Mouse (Mus musculus): ENCODE results near the gene Hpdl. TPM values are rescaled to one million over a fixed set of nuclear protein-coding genes. Genes with fewer than 3 reads are reported as not detected.

Hpdl gene
- total and polyA plus RNA-seq, 2 experiments, result 0.15 to 0.18 TPM

GRCm38 (mm10) chr4:116786587-116786986, 34.9 kb downstream of the Hpdl start:
- TF ChIP-seq CTCF (IDR thresholded peaks at IDR 0.05; ENCODE audit: low read depth, low read length), result peak; percentile 40
- no peak for TF ChIP-seq POLR2A (IDR thresholded peaks at IDR 0.05; ENCODE audit: extremely low read depth, insufficient read depth, low read length)
- Histone ChIP-seq H3K9ac (ENCODE audit: low read depth, low read length) (no peak overlapping the region), H3K4me1 (ENCODE audit: control insufficient read depth, insufficient read depth, low read length) (no peaks in the 10 kb centered on the region; the same call in 1 of the 2 replicates), H3K4me3 (ENCODE audit: insufficient read depth, low read depth, low read length) (no peak overlapping the region), H3K36me3 (ENCODE audit: control insufficient read depth, insufficient read depth, low read length) (no peaks in the 10 kb centered on the region), H3K79me2 (ENCODE audit: control insufficient read depth, insufficient read depth, low read length) (no peaks in the 10 kb centered on the region; the same call in 1 of the 2 replicates), H3K27me3 (ENCODE audit: control insufficient read depth, insufficient read depth, low read length) (no peaks in the 10 kb centered on the region), H3K27ac (replicated peaks; ENCODE audit: insufficient read depth, low read depth, low read length) (no peak overlapping the region)
- 97% methylated on average over 1 of the region's 1 CpGs for WGBS
- no peak for DNase-seq (ENCODE audit: extremely low read depth, low read depth, low spot score)

GRCm38 (mm10) chr4:116782171-116782570, 39.3 kb downstream of the Hpdl start:
- no peaks in the 10 kb centered on the region for H3K36me3 ChIP-seq (ENCODE audit: control insufficient read depth, insufficient read depth, low read length)
- H3K79me2 ChIP-seq (ENCODE audit: control insufficient read depth, insufficient read depth, low read length), result peaks cover 4% of the 10 kb centered on the region; the same call in 1 of the 2 replicates
- H3K4me1 ChIP-seq (ENCODE audit: control insufficient read depth, insufficient read depth, low read length), result no peaks in the 10 kb centered on the region
- no peak overlapping the region for H3K9ac ChIP-seq (ENCODE audit: low read depth, low read length)
- TF ChIP-seq POLR2A (IDR thresholded peaks at IDR 0.05; ENCODE audit: extremely low read depth, insufficient read depth, low read length) (no peak), CTCF (IDR thresholded peaks at IDR 0.05; ENCODE audit: low read depth, low read length) (no peak)
- no peak overlapping the region for H3K27ac ChIP-seq (replicated peaks; ENCODE audit: insufficient read depth, low read depth, low read length)
- no peak for DNase-seq (ENCODE audit: extremely low read depth, low read depth, low spot score)
- H3K27me3 ChIP-seq (ENCODE audit: control insufficient read depth, insufficient read depth, low read length), result no peaks in the 10 kb centered on the region
- 75% methylated on average over 8 of the region's 8 CpGs for WGBS
- no peak overlapping the region for H3K4me3 ChIP-seq (ENCODE audit: insufficient read depth, low read depth, low read length)

GRCm38 (mm10) chr4:116781366-116781765, 40.1 kb downstream of the Hpdl start:
- Histone ChIP-seq H3K27me3 (ENCODE audit: control insufficient read depth, insufficient read depth, low read length) (no peaks in the 10 kb centered on the region), H3K9ac (ENCODE audit: low read depth, low read length) (no peak overlapping the region), H3K79me2 (ENCODE audit: control insufficient read depth, insufficient read depth, low read length) (peaks cover 4% of the 10 kb centered on the region; the same call in 1 of the 2 replicates), H3K4me1 (ENCODE audit: control insufficient read depth, insufficient read depth, low read length) (no peaks in the 10 kb centered on the region), H3K27ac (replicated peaks; ENCODE audit: insufficient read depth, low read depth, low read length) (no peak overlapping the region), H3K4me3 (ENCODE audit: insufficient read depth, low read depth, low read length) (no peak overlapping the region), H3K36me3 (ENCODE audit: control insufficient read depth, insufficient read depth, low read length) (no peaks in the 10 kb centered on the region)
- WGBS, result 71% methylated on average over 2 of the region's 2 CpGs
- TF ChIP-seq POLR2A (IDR thresholded peaks at IDR 0.05; ENCODE audit: extremely low read depth, insufficient read depth, low read length), result no peak
- TF ChIP-seq CTCF (IDR thresholded peaks at IDR 0.05; ENCODE audit: low read depth, low read length), result no peak
- DNase-seq (ENCODE audit: extremely low read depth, low read depth, low spot score), result no peak

- no peaks in the 10 kb centered on the region for H3K27me3 ChIP-seq (ENCODE audit: control insufficient read depth, insufficient read depth, low read length)
- DNase-seq (ENCODE audit: extremely low read depth, low read depth, low spot score), result no peak
- H3K9ac ChIP-seq (ENCODE audit: low read depth, low read length), result no peak overlapping the region
- H3K36me3 ChIP-seq (ENCODE audit: control insufficient read depth, insufficient read depth, low read length), result no peaks in the 10 kb centered on the region; the same call in 1 of the 2 replicates
- H3K27ac ChIP-seq (replicated peaks; ENCODE audit: insufficient read depth, low read depth, low read length), result no peak overlapping the region
- TF ChIP-seq POLR2A (IDR thresholded peaks at IDR 0.05; ENCODE audit: extremely low read depth, insufficient read depth, low read length) (no peak), CTCF (IDR thresholded peaks at IDR 0.05; ENCODE audit: low read depth, low read length) (no peak)
- WGBS, result 85% methylated on average over 2 of the region's 2 CpGs
- H3K79me2 ChIP-seq (ENCODE audit: control insufficient read depth, insufficient read depth, low read length), result peaks cover 4% of the 10 kb centered on the region; the same call in 1 of the 2 replicates
- H3K4me1 ChIP-seq (ENCODE audit: control insufficient read depth, insufficient read depth, low read length), result no peaks in the 10 kb centered on the region
- no peak overlapping the region for H3K4me3 ChIP-seq (ENCODE audit: insufficient read depth, low read depth, low read length)
Observed at GRCm38 (mm10) chr4:116780541-116780940, 41.0 kb downstream of the Hpdl start.

- no peak for DNase-seq (ENCODE audit: extremely low read depth, low read depth, low spot score)
- no peak overlapping the region for H3K4me3 ChIP-seq (ENCODE audit: insufficient read depth, low read depth, low read length)
- H3K9ac ChIP-seq (ENCODE audit: low read depth, low read length), result no peak overlapping the region
- H3K4me1 ChIP-seq (ENCODE audit: control insufficient read depth, insufficient read depth, low read length), result no peaks in the 10 kb centered on the region
- TF ChIP-seq CTCF (IDR thresholded peaks at IDR 0.05; ENCODE audit: low read depth, low read length) (no peak), POLR2A (IDR thresholded peaks at IDR 0.05; ENCODE audit: extremely low read depth, insufficient read depth, low read length) (no peak)
- no peaks in the 10 kb centered on the region for H3K27me3 ChIP-seq (ENCODE audit: control insufficient read depth, insufficient read depth, low read length)
- peaks cover 3% of the 10 kb centered on the region; the same call in 1 of the 2 replicates for H3K36me3 ChIP-seq (ENCODE audit: control insufficient read depth, insufficient read depth, low read length)
- 0 out of 2 replicates have a peak, but pooled peaks cover 4% of the 10 kb centered on the region for H3K79me2 ChIP-seq (ENCODE audit: control insufficient read depth, insufficient read depth, low read length)
- 89% methylated on average over 3 of the region's 3 CpGs for WGBS
- H3K27ac ChIP-seq (replicated peaks; ENCODE audit: insufficient read depth, low read depth, low read length), result no peak overlapping the region
Observed at GRCm38 (mm10) chr4:116777079-116777478, 44.4 kb downstream of the Hpdl start.

- Histone ChIP-seq H3K4me1 (ENCODE audit: control insufficient read depth, insufficient read depth, low read length) (no peaks in the 10 kb centered on the region), H3K79me2 (ENCODE audit: control insufficient read depth, insufficient read depth, low read length) (0 out of 2 replicates have a peak, but pooled peaks cover 4% of the 10 kb centered on the region), H3K27ac (replicated peaks; ENCODE audit: insufficient read depth, low read depth, low read length) (no peak overlapping the region), H3K27me3 (ENCODE audit: control insufficient read depth, insufficient read depth, low read length) (no peaks in the 10 kb centered on the region), H3K9ac (ENCODE audit: low read depth, low read length) (no peak overlapping the region), H3K36me3 (ENCODE audit: control insufficient read depth, insufficient read depth, low read length) (peaks cover 8% of the 10 kb centered on the region; the same call in 1 of the 2 replicates), H3K4me3 (ENCODE audit: insufficient read depth, low read depth, low read length) (no peak overlapping the region)
- TF ChIP-seq POLR2A (IDR thresholded peaks at IDR 0.05; ENCODE audit: extremely low read depth, insufficient read depth, low read length) (no peak), CTCF (IDR thresholded peaks at IDR 0.05; ENCODE audit: low read depth, low read length) (0 out of 2 replicates have a peak, but pooled peaks have one; percentile 17)
- no peak for DNase-seq (ENCODE audit: extremely low read depth, low read depth, low spot score)
- 98% methylated on average over 5 of the region's 5 CpGs for WGBS
Observed at GRCm38 (mm10) chr4:116776391-116776790, 45.1 kb downstream of the Hpdl start.

Other genes starting within 250 kb of the Hpdl start
- 3.1 and 4.4 TPM in 2 replicates for gene Ccdc17, start 225.1 kb downstream of the Hpdl start, total RNA-seq (2014; rRNA removed)
- gene Ccdc17, start 225.1 kb downstream of the Hpdl start, polyA plus RNA-seq (2012; rRNA removed), result 5.3 and 7.6 TPM in 2 replicates
- gene Nasp, start 193.8 kb downstream of the Hpdl start, total RNA-seq (2014; rRNA removed), result 11.1 and 12.4 TPM in 2 replicates
- gene Nasp, start 193.8 kb downstream of the Hpdl start, polyA plus RNA-seq (2012; rRNA removed), result 1.5 and 2.0 TPM in 2 replicates
- 337 and 363 TPM in 2 replicates for gene Akr1a1, start 170.0 kb downstream of the Hpdl start, total RNA-seq (2014; rRNA removed)
- gene Akr1a1, start 170.0 kb downstream of the Hpdl start, polyA plus RNA-seq (2012; rRNA removed), result 517 and 533 TPM in 2 replicates
- gene Prdx1, start 136.2 kb downstream of the Hpdl start, total RNA-seq (2014; rRNA removed), result 868 and 925 TPM in 2 replicates
- gene Prdx1, start 136.2 kb downstream of the Hpdl start, polyA plus RNA-seq (2012; rRNA removed), result 376 and 421 TPM in 2 replicates
- 10.3 and 11.3 TPM in 2 replicates for gene Mmachc, start 113.3 kb downstream of the Hpdl start, total RNA-seq (2014; rRNA removed)
- gene Mmachc, start 113.3 kb downstream of the Hpdl start, polyA plus RNA-seq (2012; rRNA removed), result 15.7 and 17.3 TPM in 2 replicates
- 2.7 and 4.2 TPM in 2 replicates for gene Ccdc163, start 113.2 kb downstream of the Hpdl start, total RNA-seq (2014; rRNA removed)
- gene Ccdc163, start 113.2 kb downstream of the Hpdl start, polyA plus RNA-seq (2012; rRNA removed), result 9.3 and 13.1 TPM in 2 replicates
- 11.5 and 13.6 TPM in 2 replicates for gene Tesk2, start 100.8 kb downstream of the Hpdl start, total RNA-seq (2014; rRNA removed)
- 7.2 and 7.8 TPM in 2 replicates for gene Tesk2, start 100.8 kb downstream of the Hpdl start, polyA plus RNA-seq (2012; rRNA removed)
- 11.4 and 11.7 TPM in 2 replicates for gene Toe1, start 14.1 kb downstream of the Hpdl start, total RNA-seq (2014; rRNA removed)
- 8.1 and 10.9 TPM in 2 replicates for gene Toe1, start 14.1 kb downstream of the Hpdl start, polyA plus RNA-seq (2012; rRNA removed)
- gene Mutyh, start 14.0 kb downstream of the Hpdl start, total RNA-seq (2014; rRNA removed), result 0.28 and 1.5 TPM in 2 replicates
- gene Mutyh, start 14.0 kb downstream of the Hpdl start, polyA plus RNA-seq (2012; rRNA removed), result 0.29 and 1.2 TPM in 2 replicates
- 0.65 and 0.87 TPM in 2 replicates for gene Zswim5, start 55.7 kb upstream of the Hpdl start, total RNA-seq (2014; rRNA removed)
- 1.1 and 1.2 TPM in 2 replicates for gene Zswim5, start 55.7 kb upstream of the Hpdl start, polyA plus RNA-seq (2012; rRNA removed)
- gene Urod, start 172.7 kb upstream of the Hpdl start, total RNA-seq (2014; rRNA removed), result 87.9 and 97.6 TPM in 2 replicates
- gene Urod, start 172.7 kb upstream of the Hpdl start, polyA plus RNA-seq (2012; rRNA removed), result 89.0 and 104 TPM in 2 replicates
- 22.6 and 23.7 TPM in 2 replicates for gene Hectd3, start 173.6 kb upstream of the Hpdl start, total RNA-seq (2014; rRNA removed)
- 57.6 and 83.2 TPM in 2 replicates for gene Hectd3, start 173.6 kb upstream of the Hpdl start, polyA plus RNA-seq (2012; rRNA removed)
- gene Eif2b3, start 197.7 kb upstream of the Hpdl start, total RNA-seq (2014; rRNA removed), result 8.0 and 9.5 TPM in 2 replicates
- gene Eif2b3, start 197.7 kb upstream of the Hpdl start, polyA plus RNA-seq (2012; rRNA removed), result 3.9 and 4.5 TPM in 2 replicates